Mouse (Mus musculus): ENCODE results near the gene Cdh22.

Cdh22 gene

DNA sequence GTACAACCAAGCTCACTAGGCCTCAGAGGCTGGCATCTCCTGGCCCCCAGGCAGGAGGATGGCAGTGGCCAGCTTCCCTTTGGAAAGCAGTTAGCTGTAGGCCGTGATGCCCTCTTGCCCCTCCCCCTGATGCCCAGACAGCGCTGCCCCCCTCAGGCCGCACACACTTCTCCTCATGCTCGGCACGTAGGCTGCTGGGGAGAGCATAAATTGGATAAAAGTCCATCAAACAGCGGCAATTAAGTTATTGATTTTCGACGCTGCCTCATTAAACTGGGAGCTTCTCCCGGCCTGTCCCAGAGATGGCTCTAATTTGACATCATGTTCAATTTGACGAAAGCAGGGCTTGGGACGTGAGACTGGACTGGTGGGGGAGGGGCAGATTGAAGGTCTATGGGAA is 76.8 kb downstream of the Cdh22 start:
- no peak for DNase-seq (ENCODE audit: low spot score in 2 of 2)

DNA sequence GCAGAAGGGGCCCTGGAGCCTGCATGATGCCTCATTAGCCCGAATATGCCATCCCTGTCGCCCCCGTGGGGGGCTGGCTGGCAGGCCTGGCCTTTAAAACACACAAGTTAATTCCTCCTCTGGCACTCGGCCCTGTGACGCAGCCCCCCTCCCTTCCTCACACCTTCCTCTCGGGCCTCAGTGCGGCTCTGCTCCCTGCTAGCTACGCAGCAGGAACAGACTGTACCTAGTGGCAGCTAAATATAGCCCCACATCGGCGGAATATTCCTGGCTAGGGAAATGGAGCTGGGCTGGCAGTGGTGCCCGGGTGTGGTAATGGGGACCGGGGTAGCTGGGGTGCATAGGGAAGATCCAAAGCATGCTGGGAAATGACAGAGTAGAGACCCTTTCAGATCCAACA is 81.6 kb downstream of the Cdh22 start:
- DNase-seq (ENCODE audit: low spot score in 2 of 2): peak; percentile 21 to 47

DNA sequence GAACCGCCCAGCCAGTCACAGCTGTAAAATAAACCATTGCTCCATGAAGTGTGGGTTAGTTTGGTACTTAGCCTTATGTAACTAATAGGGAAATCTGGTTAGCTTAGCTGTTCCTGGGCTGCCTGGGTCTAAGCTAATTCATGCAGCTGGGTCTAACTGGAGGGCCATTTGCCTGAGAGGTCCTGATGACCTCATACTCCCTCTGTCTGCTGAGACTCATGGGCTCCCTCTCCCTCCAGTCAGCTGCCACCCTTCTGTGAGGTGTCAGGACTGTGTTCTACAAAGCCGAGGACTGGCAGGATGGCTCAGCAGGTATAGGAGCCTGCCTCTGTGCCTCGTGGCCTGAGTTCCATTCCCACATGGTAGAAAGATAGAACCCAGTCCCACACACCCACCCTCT is 84.9 kb downstream of the Cdh22 start:
- DNase-seq (ENCODE audit: low spot score in 2 of 2): no peak

DNA sequence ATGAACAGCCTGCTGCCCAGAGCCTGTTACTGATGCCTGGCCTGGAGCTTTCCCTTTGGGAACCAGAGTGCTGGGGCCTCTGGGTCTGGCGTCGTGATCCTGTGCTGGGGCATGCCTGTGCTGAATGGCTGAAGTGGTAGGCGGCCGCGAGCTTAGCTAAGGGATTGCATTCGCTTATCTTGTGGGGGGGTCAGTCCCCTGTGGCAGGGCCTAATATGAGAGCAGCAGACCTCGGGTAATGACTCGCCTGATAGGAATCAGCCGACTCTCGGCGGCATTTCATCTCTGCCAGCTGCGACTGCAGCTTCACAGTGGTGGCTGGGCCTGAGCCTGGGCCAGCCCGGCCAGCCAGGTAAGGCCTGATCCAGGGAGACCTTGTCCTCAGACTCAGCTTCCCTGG is 88.8 kb downstream of the Cdh22 start:
- no peak for DNase-seq (ENCODE audit: low spot score in 2 of 2)

DNA sequence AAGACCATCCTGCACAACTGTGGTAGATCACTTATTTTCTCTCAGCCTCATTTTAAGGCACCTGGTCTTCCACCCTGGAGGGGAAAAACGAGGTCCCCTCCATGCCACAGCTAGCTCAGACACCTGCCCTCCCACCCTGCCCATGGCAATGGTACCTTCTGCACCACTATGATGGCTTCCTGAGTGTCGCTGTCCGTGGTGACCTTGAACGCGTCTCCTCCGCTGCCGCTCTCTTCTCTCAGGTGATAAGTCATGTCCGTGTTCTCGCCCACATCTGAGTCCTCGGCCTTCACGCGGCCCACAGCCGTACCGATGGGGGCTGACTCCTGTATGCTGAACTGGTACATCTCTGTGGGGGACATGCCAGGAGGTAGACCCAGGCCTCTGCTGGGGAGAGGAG is 91.2 kb downstream of the Cdh22 start:
- DNase-seq (ENCODE audit: low spot score in 2 of 2): no peak

DNA sequence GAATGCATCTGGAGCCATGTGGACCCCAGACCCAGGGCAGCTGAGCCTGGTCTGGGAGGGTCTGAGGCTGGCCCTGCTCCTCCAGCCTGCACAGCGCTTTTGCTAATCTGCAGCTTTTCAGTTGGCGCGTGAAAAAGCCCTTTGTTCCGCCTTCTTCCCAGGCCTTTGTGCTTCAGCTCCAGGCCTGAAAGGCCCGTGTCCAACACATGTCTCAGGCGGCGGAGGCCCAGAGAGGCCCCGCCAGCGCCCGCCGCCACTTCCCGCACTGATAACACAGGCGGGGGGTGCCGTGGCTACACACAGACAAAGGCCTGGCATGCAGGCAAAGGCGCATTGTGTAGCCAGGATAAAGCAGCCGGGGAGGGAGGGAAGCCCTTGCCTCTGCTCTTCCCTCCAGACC is 98.6 kb downstream of the Cdh22 start:
- DNase-seq (ENCODE audit: low spot score in 2 of 2): no peak

DNA sequence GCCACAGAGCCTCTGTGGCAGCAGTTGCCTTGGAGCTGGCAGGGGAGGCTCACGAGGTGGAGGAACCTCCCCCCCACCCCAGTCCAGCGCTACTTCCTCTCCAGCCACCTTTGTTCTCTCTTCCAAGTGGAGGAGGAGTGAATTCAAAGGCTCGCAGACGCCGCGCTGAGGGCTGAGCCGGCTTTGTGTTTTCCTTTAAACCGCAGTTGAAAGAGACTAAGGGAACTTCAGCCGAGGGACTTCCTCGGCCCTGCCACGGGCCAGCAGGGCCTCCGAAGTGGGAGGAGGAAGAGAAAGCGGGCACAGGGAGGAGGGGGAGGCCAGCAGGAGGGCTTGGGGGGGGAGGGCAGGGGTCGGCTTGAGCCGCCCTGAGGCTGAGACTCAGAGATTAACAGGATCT is 101.1 kb downstream of the Cdh22 start:
- DNase-seq (ENCODE audit: low spot score in 2 of 2): no peak

DNA sequence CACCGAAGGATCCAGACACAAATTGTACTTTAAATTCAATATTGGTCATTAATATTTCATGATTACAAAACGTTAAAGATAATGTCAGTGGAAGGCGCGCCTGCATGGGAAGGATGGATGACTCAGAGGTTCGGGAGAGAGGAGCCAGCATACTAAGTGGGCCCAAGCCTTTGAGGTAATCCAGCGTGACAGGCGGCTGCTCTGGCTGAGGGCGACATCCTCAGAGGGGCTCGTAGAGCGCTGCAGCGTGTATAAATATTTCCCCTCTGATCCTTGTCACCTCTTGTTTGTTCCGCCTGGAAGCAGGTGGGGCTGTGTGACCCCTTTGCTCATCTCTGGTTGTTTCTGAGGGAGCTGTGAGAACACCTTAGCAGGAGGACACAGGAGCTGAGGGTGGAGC is 103.2 kb downstream of the Cdh22 start:
- DNase-seq (ENCODE audit: low spot score in 2 of 2): no peak

DNA sequence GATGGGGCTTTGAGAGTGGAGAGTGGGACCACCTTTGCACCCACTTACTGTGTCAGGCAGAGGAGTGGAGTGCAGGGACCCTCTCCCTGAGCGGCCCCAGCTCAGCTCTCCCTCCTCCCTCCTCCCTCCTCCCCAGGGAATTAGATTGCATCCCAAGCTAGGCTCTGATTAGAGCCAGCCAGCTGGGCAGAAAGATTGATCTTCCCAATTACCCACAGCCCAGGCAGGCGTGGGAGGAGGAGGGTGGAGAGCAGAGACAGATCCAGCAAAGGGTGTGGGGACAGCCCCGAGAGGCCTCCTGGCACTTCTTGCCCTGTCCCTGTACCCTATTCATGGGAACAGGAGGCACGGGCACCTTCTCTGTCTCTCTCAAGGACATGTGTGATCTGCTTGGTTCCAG is 105.5 kb downstream of the Cdh22 start:
- DNase-seq (ENCODE audit: low spot score in 2 of 2): no peak

DNA sequence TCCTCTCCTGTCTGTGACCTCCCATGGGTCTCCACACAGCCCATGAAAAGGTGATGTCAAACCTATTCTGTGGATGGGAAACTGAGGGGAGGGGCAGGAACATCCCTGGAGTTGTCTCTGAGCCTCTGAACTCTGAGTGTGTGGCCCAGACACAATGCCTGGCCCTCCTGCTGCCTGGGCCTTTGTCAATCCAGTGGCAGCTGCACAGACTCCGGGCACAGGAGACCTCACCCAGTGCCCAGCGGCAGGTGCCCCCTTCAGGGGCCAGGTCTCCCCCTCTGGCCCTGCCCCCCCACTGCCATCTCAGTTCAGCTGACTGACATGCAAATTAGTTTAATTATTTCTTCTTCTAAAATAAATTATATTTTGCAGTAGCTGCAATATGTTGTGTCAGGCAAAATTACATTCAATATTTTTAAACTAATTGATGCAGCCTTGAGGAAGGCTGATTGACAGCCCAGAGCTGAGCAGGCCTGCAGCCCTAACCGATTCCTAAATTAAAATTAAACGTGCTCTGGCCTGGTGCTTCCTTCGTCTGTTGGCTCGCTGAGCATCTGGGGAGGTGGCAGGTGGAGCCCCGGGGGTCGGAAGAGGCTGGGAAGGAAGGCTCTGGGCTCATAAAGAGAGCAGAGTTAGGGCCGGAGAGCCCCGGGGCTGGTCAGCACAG is 107.6 kb downstream of the Cdh22 start:
- no peak for DNase-seq (ENCODE audit: low spot score in 2 of 2)

DNA sequence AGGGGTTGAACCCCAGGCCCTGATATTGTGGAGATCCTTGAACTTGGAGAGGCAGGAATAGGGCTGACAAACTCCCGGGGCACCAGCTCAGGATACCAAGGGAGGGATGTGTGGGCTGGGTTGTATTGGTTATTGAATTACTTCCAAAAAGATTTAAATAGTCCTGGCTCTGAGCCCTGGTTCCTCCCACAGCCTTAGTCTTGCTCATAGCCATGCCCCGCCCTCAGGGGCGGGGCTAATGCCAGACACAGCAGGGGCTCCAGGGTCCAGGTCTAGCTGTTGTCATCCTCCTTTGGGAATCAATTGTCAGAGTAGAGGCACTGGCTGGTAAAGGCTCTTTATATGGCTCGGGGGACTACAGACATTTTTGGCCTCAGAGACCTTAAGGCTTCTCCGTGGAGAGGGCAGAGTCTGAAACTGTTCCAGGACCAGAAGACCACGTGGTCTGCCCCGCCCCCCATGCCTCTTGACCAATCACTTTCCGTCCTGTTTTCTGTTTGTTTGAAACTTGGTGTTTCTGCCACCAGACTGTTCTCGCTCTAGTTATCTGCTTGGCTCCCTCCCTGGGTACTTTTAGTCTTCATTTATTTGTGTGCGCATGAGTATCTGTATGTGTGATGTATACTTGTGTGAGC is 113.3 kb downstream of the Cdh22 start:
- DNase-seq (ENCODE audit: low spot score in 2 of 2): no peak

DNA sequence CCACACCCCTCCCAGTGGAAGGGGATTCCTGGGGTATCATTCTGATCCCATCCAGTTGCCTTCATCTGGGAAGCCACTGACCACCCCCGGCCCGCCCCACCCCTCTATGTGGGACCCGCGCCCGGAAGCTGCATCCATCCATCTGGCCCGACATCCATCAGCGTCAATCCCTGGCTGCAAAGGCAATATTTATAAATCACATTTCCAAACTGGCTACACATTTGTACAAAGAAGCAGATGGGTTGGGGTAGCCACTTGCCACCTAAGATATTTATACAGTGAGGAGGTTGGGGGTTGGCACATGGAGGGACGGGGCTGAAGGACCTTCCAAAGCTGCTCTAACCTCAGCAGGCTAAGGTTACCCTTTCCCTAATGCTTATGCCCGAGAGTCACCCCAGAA is 113.9 kb downstream of the Cdh22 start:
- no peak for DNase-seq (ENCODE audit: low spot score in 2 of 2)

DNA sequence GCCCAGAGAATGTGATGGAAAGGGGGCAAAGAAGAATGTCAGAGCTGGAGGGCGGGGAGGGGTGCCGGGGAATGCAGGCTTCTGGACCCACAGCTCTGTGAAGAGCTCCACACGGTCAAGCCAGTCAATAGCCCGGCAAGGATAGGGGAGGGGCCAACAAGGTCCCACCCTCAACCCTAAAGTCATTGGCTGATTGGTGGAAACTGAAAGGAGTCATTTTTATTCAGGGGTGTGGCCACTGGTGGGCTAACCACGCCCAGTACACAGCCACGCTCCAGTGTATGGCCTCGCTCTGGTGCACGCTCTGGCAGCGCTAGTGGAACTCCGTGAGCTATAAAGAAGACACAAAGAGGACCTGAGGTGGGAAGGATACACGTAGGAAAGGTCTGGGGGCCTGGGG is 120.9 kb downstream of the Cdh22 start:
- DNase-seq (ENCODE audit: low spot score in 2 of 2): no peak

DNA sequence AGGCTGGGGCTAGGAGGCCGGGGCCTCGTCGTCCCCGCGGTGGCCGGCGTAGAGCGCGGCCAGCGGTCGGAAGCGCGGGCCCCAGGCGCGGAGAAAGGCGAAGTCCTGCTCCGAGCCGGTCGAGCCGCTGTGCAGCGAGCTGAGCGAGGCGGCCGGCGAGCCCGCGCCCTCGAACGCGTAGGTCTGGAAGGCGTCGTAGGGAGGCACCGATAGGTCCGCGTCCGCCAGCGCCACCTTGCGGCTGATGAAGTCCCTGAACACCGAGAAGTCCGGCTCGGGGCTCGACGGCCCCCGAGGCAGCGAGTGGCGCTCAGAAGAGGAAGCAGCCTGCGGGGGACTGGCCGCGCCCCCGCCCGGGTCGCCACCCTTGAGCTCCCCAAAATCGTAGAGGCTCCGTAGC is 122.5 kb downstream of the Cdh22 start:
- peak; percentile 36 to 42 for DNase-seq (ENCODE audit: low spot score in 2 of 2)

DNA sequence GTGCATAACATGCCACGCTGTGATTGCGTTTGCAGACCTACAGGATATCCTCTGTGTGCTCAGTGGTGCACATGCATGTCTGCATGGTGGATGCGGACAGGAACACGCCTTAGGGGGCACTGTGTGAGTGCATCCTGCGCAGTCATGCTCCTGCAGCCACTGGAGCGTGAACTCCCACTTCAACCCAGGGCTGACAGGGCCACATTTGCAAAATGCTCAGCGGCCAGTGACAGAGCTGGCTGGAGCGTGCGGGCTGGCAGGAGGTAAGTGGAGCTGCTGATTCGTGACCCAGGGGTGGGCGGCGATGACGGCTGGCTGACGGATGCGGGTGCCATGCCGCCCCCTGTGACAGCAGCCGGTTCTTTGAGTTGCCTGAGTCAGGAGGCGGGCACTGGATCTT is 128.1 kb downstream of the Cdh22 start:
- DNase-seq (ENCODE audit: low spot score in 2 of 2): no peak

DNA sequence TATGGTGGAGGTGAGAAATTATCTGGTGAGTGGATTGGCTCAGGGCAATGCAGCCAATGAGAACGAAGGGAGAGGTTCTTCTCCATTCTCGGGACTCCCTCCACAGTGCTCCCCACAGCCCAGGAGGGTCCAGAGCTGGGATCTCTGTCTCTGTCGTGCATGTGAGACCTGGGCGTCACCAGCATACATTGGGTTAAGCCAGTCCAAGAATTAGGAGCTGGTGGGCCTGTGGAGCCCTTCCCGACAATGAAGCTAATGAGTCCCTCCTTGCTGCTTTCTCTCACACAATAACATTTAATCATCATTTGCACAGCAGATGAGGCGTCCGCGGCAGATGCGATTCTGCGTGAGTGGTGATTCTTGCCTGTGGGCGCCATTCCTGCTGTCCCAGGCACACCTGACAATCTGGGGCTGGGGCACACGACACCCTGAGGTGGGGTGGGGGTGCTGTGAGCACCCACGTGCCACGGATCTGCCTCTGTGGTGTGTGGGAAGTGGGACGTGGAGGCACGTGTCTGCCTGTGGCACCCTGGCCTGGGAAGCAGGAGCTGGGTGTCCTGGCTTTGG is 129.1 kb downstream of the Cdh22 start:
- peak in 1 of 2 experiments; percentile 9 for DNase-seq (ENCODE audit: low spot score in 2 of 2)

DNA sequence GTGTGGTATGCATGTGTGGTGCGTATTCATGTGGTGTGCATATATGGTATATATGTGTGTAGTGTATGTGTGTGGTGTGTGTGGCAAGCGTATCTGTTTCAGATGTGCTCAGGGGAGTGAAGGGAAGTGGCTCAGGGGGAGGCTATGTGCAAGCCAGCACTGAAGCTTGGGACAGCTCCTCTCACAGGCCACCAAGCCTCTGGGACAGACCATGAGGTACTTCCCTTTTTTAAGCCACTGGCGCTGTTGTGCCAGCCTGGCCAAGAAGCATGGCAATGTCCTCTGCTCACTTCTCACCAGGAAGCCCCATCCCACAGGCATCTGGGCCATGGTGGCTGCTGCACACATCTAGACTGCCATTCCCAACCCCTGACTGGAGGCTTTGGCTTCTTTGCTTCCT is 131.7 kb downstream of the Cdh22 start:
- no peak for DNase-seq (ENCODE audit: low spot score in 2 of 2)

DNA sequence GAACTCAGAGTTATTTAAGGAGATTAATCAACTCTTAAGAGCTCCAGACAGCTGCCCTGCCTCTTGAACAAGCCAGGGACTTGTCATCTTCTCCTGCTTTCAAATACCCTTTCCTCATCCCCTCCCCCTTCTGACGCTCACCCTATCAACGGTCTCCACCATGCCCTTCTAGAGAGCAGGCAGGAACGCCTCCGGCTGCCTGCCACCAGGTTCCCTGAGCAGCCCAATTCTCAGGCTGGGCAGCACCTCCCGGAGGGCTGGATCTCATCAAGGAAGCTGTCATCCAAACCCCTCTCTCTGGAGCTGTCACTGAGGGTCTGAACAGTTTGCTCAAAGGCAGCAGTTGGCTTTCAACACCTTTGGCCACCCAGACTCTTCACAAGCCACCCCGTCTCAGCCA is 133.9 kb downstream of the Cdh22 start:
- DNase-seq (ENCODE audit: low spot score in 2 of 2): no peak

DNA sequence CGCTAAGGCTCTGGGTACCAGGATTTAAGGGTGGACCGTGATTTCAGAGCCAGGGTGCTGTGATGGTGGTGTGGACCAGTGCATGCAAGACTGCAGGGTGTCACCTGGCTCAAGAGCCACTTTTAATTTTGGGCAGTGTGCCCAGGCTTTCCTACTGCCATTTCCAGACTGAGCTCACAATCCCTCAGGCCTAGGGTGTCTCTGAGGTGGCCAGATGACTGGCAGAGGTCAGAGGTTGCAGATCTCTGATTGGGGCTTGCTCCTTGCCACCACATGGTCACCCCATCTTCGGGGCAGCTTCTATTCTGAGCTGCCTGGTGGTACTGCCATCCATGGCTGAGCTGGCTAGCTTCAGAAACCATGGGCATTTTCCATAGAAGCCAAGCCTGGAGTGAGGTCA is 135.8 kb downstream of the Cdh22 start:
- DNase-seq (ENCODE audit: low spot score in 2 of 2): no peak

DNA sequence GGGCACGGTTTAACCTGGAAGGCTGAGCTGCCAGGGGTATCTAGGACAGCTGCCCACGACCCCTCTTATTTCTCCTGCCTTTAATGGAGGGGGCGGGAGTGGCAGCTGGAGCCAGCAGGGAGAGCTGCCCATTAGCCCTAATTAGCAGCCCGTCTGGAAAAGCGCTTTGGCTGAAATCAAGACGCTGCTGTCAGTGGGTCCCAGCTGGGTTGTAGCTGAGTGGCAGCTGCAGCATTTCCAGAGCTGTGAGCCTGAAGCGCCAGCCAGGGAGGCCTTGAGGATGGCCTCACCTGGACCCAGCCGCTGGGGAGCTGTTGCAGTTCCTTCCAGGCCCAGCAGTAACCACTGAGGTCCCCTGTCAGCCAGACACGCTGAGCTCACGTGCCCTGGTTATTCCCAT is 138.3 kb downstream of the Cdh22 start:
- no peak for DNase-seq (ENCODE audit: low spot score in 2 of 2)

DNA sequence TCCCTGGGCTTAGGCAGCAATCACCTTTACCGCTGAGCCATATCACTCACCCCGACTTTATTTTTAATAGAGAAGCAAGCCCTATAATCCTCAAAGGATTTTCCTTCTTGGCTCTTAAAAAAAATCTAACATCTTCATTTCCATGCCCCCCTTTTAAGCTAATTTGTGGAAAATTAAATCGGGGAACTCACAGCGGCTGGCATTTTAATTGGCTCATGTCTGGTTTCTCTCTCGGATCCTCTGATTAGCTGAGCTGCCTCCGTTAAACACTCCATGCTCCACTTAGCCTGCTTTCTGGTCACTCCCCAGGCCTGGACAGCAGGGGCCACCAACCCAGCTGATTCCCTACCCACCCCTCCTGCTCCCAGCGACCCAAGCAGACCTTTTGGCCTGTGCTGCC is 142.3 kb downstream of the Cdh22 start:
- DNase-seq (ENCODE audit: low spot score in 2 of 2): no peak

DNA sequence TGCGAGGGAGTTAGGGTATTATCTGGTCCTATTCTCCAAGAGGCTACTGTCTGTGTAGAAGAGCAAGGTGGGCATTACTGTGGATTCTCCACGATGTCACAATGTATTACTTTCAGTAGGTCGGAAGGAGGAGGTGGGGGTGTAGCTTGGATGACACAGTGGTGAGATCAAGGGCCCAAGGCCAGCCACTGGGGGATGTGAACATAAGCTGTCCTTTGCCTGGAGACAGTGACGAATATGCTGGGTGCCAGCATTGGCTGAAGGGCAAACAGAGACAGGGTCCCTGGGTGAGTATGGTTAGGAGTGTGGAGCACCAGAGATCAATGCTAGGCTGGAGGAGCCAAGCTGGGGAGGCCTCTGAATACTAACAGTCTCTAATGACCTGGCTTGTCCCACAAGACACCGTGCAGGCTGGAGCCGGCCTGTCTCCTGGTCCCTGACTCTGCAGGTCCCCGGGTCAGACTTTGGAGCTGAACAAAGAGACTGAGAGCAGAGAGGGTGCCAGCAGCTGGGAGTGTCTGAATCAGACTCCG is 143.2 kb downstream of the Cdh22 start:
- DNase-seq (ENCODE audit: low spot score in 2 of 2): no peak

DNA sequence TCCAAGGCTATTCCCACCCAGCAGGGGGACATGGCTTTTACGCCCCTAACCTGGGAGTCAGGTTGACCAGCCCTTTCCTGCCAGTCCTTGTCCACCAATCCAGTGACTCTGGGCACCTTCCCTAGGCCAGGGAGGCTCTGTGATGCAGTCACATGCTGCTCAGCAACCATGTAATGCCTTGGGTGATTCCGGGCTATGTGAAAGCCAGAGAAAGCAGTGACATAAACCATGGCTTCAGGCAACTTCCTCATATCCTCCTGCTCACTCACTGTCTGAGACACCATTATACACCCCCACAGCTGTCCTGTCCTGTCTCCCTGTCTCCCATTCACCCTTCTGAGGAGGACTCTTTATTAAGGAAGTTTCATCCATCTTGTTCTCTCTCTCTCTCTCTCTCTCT is 144.0 kb downstream of the Cdh22 start, which contains the start of gene 1700025C18Rik:
Gene 1700025C18Rik (minus strand): TSS at position 101 of the 400 bp plus-strand sequence.
- no peak for DNase-seq (ENCODE audit: low spot score in 2 of 2)

Data from frontal cortex, postnatal 25 days (tissue).